Mouse (Mus musculus) hematopoietic stem cell, adult 5-6 weeks (primary cell): ENCODE data around the gene Il1rl2. TPM values are rescaled to one million over a fixed set of nuclear protein-coding genes. Genes with fewer than 3 reads are reported as not detected.
"Not testable (repeated sequence)": the region's sequence is repeated elsewhere in the genome, so short reads cannot be mapped to it uniquely, and the experiment has no call there.

ENCODE experiments used
- ATAC-seq, 2 experiments: fragments of 125-278 bp in 1 of 2; replicated peaks in 1 of 2; 2 replicates each; pipeline ENCODE4 v1.8.0; 2016 to 2017; ENCODE audit warnings: inconsistent platforms in 2 of 2, mild to moderate bottlenecking in 2 of 2, moderate number of reproducible peaks in 2 of 2, low read depth in 1 of 2, moderate TSS enrichment in 1 of 2; ENCODE audit not compliant: low FRiP score in 2 of 2, poor library complexity in 2 of 2, severe bottlenecking in 2 of 2, insufficient read depth in 1 of 2, low TSS enrichment in 1 of 2
- total RNA-seq: library from RNA; stranded (forward); fragments of 172-1452, 232-1000 nt; gene quantifications from 2 replicates; pipeline ENCODE4 v1.2.3, GENCODE M21; 2017

Gene Il1rl2
- 5.4 and 6.4 TPM in 2 replicates for total RNA-seq

GRCm38 (mm10) chr1:40324457-40324856 is at the start of gene Il1rl2:
Gene Il1rl2 (plus strand): TSS chr1:40324610.
- peak; percentile 10 to 55; a peak in 2 of 4 replicates for ATAC-seq

- no peak for ATAC-seq
These were observed 49.0 kb upstream of the Il1rl2 start for GRCm38 (mm10) chr1:40275285-40276013.

GRCm38 (mm10) chr1:40277944-40278343 is 46.5 kb upstream of the Il1rl2 start:
- no peak for ATAC-seq

GRCm38 (mm10) chr1:40278720-40279119 is 45.7 kb upstream of the Il1rl2 start:
- no peak for ATAC-seq

- ATAC-seq, result no peak
These were observed 45.1 kb upstream of the Il1rl2 start for GRCm38 (mm10) chr1:40279182-40279743.

- no peak for ATAC-seq
These were observed 42.5 kb upstream of the Il1rl2 start for GRCm38 (mm10) chr1:40281950-40282349.

- ATAC-seq, result no peak
These were observed 42.0 kb upstream of the Il1rl2 start for GRCm38 (mm10) chr1:40282394-40282793.

GRCm38 (mm10) chr1:40283995-40284394 is 40.4 kb upstream of the Il1rl2 start:
- ATAC-seq, result peak; percentile 45 to 52; a peak in 3 of 4 replicates

- ATAC-seq, result no peak
These were observed 33.7 kb upstream of the Il1rl2 start for GRCm38 (mm10) chr1:40290489-40291255.

- ATAC-seq, result no peak
These were observed 32.2 kb upstream of the Il1rl2 start for GRCm38 (mm10) chr1:40292231-40292630.

- no peak; a peak in 1 of 4 replicates for ATAC-seq
These were observed 30.5 kb upstream of the Il1rl2 start for GRCm38 (mm10) chr1:40293891-40294290.

GRCm38 (mm10) chr1:40294824-40295223 is 29.6 kb upstream of the Il1rl2 start:
- peak in 1 of 2 experiments; percentile 17; a peak in 1 of 4 replicates for ATAC-seq

GRCm38 (mm10) chr1:40298053-40298452 is 26.4 kb upstream of the Il1rl2 start:
- ATAC-seq, result no peak

GRCm38 (mm10) chr1:40303179-40303866 is 21.1 kb upstream of the Il1rl2 start:
- ATAC-seq, result no peak

- not testable (repeated sequence) for ATAC-seq
These were observed 20.1 kb upstream of the Il1rl2 start for GRCm38 (mm10) chr1:40304321-40304720.

GRCm38 (mm10) chr1:40306111-40306510 is 18.3 kb upstream of the Il1rl2 start:
- no peak for ATAC-seq

- ATAC-seq, result no peak
These were observed 13.3 kb upstream of the Il1rl2 start for GRCm38 (mm10) chr1:40311123-40311522.

GRCm38 (mm10) chr1:40311625-40312024 is 12.8 kb upstream of the Il1rl2 start:
- no peak for ATAC-seq
